Mouse (Mus musculus) spleen, postnatal 0 days (tissue): ENCODE results near the gene Slc47a1. TPM values are rescaled to one million over a fixed set of nuclear protein-coding genes. Genes with fewer than 3 reads are reported as not detected.

Experiments used
- polyA plus RNA-seq: library from polyadenylated mRNA; unstranded; fragments of >200 nt; fragmentation: Nextera tagmentation; extraction: Ambion mirVana; gene quantifications from 2 replicates; pipeline ENCODE4 v1.2.1, GENCODE M21; 2015

Slc47a1 gene
- not detected in 2 replicates for polyA plus RNA-seq

GRCm38 (mm10) chr11:61377881-61378613 lies at the start of gene Slc47a1:
TSS of gene Slc47a1 (minus strand) at chr11:61378345.

GRCm38 (mm10) chr11:61342505-61343420 lies 35.4 kb downstream of the Slc47a1 start, which contains the start of gene Slc47a2:
TSS of gene Slc47a2 (minus strand) at chr11:61342860.

Other genes starting within 250 kb of the Slc47a1 start
- 15.8 and 20.8 TPM in 2 replicates for gene Usp22, start 203.3 kb downstream of the Slc47a1 start, polyA plus RNA-seq
- gene Aldh3a1, start 170.8 kb downstream of the Slc47a1 start, polyA plus RNA-seq: 0.19 TPM in 1 of 2 replicates, not detected in the other
- gene Aldh3a2, start 110.9 kb downstream of the Slc47a1 start, polyA plus RNA-seq: 11.4 and 16.1 TPM in 2 replicates
- gene Slc47a2, start 35.5 kb downstream of the Slc47a1 start, polyA plus RNA-seq: not detected in 2 replicates
- gene Rnf112, start 75.8 kb upstream of the Slc47a1 start, polyA plus RNA-seq: 0.13 and 0.22 TPM in 2 replicates
- gene Mfap4, start 107.1 kb upstream of the Slc47a1 start, polyA plus RNA-seq: 57.8 and 76.4 TPM in 2 replicates
- gene Mapk7, start 116.1 kb upstream of the Slc47a1 start, polyA plus RNA-seq: 12.6 and 15.2 TPM in 2 replicates
- gene B9d1, start 126.8 kb upstream of the Slc47a1 start, polyA plus RNA-seq: 3.7 and 4.8 TPM in 2 replicates
- 7.8 and 11.6 TPM in 2 replicates for gene Epn2, start 201.3 kb upstream of the Slc47a1 start, polyA plus RNA-seq